Mouse (Mus musculus): ENCODE results near the gene Mbnl3. TPM values are rescaled to one million over a fixed set of nuclear protein-coding genes. Genes with fewer than 3 reads are reported as not detected.

The Mbnl3 gene
- 0.20 TPM in 1 of 2 replicates, not detected in the other for polyA plus RNA-seq (2021; fragmentation: Nextera tagmentation)
- long read RNA-seq, experiment 1, partial matches to known transcripts = 0 of 1 reads
- long read RNA-seq, experiment 1, other reads (novel, unspliced or antisense) = 1 of 1 reads
- long read RNA-seq, experiment 2 = 0 reads

GRCm38 (mm10) chrX:51206432-51206831 lies at the start of gene Mbnl3:
Gene Mbnl3, minus strand, starts transcription at chrX:51206532.

Other genes starting within 250 kb of the Mbnl3 start
- 3.1 and 4.2 TPM in 2 replicates for gene Rap2c, start 188.5 kb downstream of the Mbnl3 start, polyA plus RNA-seq (2021; fragmentation: Nextera tagmentation)